Mouse (Mus musculus): ENCODE data around the gene Iqsec3. TPM values are rescaled to one million over a fixed set of nuclear protein-coding genes. Genes with fewer than 3 reads are reported as not detected.
A peak's percentile ranks its signal among the peaks of the same experiment; 100 is the strongest.

Iqsec3 gene
- polyA plus RNA-seq, 1 experiment from 2014 or later = 0.22 TPM

DNA sequence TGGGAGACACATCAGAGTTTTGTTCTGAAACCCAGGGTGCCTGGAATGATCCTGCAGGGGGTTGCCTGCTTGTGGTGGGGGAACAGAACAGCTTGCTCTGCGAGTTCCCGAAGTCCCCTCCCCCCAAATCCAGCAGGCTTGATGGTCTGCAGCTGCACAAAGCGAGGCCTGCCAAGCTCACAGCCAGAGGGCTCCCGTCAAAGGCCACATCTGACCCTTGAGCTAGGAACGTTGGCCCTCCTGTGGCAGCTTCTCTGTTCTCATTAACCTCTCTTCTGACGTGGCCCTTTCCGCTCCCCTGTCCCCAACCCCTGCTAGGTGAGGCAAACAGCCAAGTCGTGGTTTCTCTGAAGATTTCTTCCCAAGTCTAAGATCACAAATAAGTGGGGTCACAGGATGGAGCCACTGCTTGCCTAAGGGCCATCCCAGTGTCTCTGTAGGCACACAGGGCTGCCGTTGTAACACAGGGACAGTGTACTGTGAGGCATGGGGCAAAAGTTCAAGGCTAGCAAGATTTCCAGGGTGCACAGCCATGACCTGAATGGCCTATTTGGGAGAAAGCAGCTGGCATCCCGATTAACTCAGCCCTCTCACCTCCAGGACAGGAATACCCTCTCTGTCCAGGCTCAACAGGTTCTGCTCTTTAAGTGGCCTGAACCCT is 143.5 kb downstream of the Iqsec3 start:
- ATAC-seq (ENCODE audit: insufficient number of reproducible peaks, low FRiP score, low TSS enrichment, low read depth) = no peak

DNA sequence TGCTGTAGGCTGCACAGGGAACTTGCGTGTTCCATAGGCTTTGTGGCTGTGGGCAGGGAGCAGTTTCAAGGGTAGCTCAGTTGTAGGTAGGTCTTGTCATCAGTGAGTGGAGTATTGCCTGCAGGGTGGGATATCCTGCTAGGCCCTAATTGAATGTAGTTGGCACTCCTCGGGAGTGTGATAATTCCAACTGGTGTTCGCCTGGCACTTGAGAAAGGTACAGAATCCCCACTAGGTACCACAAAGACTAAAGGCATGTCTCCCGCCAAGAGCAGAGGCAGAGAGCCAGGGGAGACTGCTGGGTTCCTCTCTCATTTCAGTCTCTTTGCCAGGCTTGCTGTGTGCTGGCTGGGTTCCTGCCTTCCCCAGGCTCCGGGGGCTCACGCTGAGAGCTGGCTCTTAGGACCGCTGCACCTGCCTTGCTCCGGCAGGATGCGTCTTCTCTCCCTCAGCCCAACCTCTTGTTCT is 145.0 kb downstream of the Iqsec3 start:
- no peaks in the 10 kb centered on the region for H3K27me3 ChIP-seq
- H3K4me2 ChIP-seq = no peak overlapping the region
- H3K4me3 ChIP-seq = no peak overlapping the region
- H3K36me3 ChIP-seq = no peaks in the 10 kb centered on the region
- H3K9me3 ChIP-seq = no peaks in the 10 kb centered on the region
- no peak overlapping the region for H3K27ac ChIP-seq
- H3K9ac ChIP-seq = no peak overlapping the region
- 55% methylated on average over 9 of the region's 9 CpGs for WGBS
- H3K4me1 ChIP-seq = peaks cover 21% of the 10 kb centered on the region
- ATAC-seq (ENCODE audit: insufficient number of reproducible peaks, low FRiP score, low TSS enrichment, low read depth) = no peak

More for the DNA sequence above, 143.5 kb downstream of the Iqsec3 start:
- no peak overlapping the region for H3K4me2 ChIP-seq
- no peak overlapping the region for H3K4me3 ChIP-seq
- H3K9me3 ChIP-seq = no peaks in the 10 kb centered on the region
- no peaks in the 10 kb centered on the region for H3K27me3 ChIP-seq
- peaks cover 21% of the 10 kb centered on the region for H3K4me1 ChIP-seq
- no peaks in the 10 kb centered on the region for H3K36me3 ChIP-seq
- no peak overlapping the region for H3K27ac ChIP-seq
- no peak overlapping the region for H3K9ac ChIP-seq
- 18% methylated on average over 10 of the region's 10 CpGs for WGBS

DNA sequence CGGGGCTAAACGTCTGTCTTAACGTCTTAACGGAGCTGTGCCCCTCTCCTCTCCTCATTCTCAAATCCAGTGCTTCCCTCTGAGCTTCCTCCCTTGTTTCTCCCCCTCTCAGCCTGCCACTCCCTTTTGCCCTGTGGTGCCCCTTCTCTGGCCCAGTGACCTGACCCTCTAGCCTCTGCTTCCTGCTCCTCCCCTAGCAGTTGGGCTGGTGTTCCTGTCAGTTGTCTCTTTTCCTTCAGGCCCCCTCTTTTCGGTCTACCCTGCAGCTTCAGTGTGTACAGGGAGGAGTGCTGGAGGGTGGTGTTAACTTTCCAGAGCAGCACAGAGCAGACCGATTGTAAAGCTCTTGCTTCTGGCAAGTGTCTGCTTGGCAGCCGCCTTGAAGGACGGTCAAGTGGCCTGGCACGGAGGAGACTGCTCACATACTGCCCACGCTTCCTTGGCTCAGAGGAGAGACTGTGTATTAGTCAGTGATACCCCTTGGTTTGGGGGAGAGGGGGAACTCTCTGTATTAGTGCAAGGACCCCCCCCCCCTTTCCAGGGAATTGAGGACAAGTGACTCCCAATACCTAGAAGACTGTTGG is 146.9 kb downstream of the Iqsec3 start:
- Histone ChIP-seq H3K36me3 (no peaks in the 10 kb centered on the region), H3K27me3 (no peaks in the 10 kb centered on the region), H3K9ac (no peak overlapping the region), H3K9me3 (no peaks in the 10 kb centered on the region), H3K4me2 (no peak overlapping the region), H3K4me1 (peaks cover 21% of the 10 kb centered on the region), H3K4me3 (no peak overlapping the region), H3K27ac (no peak overlapping the region)
- WGBS = 36% methylated on average over 10 of the region's 10 CpGs
- no peak for ATAC-seq (ENCODE audit: insufficient number of reproducible peaks, low FRiP score, low TSS enrichment, low read depth)

DNA sequence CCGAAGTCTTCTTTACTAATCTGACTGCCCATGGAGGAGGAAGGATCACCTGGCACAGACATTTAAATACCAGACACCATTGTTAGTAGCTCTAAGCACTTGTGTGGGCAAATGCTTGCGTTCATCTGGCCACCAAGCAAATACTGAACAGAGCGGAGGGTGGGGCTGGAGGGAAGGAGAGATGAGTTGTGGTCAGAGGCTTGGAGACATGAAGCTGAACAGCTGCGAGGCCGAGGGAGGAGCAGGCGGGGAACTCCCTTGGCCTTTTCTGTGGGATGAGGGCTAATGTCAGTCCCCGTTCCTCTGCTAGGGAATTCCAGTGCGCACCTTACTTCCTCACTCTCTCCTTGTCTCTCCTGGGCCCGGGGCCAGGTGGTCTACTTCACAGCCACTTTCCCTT is 147.7 kb downstream of the Iqsec3 start:
- WGBS = 66% methylated on average over 9 of the region's 9 CpGs
- no peaks in the 10 kb centered on the region for H3K27me3 ChIP-seq
- no peak overlapping the region for H3K4me3 ChIP-seq
- H3K9me3 ChIP-seq = no peaks in the 10 kb centered on the region
- H3K36me3 ChIP-seq = no peaks in the 10 kb centered on the region
- H3K27ac ChIP-seq = no peak overlapping the region
- H3K4me1 ChIP-seq = peaks cover 21% of the 10 kb centered on the region
- 0 out of 2 replicates have a peak, but pooled peaks have one; percentile 22 for ATAC-seq (ENCODE audit: insufficient number of reproducible peaks, low FRiP score, low TSS enrichment, low read depth)
- no peak overlapping the region for H3K4me2 ChIP-seq
- no peak overlapping the region for H3K9ac ChIP-seq

DNA sequence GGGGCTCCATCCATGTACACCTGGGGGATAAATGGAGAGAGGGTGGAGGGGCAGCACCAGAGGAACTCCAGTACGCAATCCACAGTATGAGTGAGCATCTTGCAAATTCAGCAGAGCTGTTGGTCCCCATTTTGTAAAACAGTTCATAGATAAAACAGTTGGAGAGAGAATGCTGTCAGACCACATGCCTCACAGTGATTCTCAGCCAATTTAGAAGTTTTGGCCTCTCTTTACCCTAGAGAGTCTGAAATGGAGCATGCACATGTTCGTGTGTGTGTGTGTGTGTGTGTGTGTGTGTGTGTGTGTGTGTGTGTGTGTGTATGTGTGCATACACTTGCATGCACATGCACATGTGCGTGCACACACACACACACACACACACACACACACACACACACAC is 148.2 kb downstream of the Iqsec3 start:
- Histone ChIP-seq H3K4me3 (no peak overlapping the region), H3K4me2 (no peak overlapping the region), H3K36me3 (no peaks in the 10 kb centered on the region), H3K9me3 (no peaks in the 10 kb centered on the region), H3K27me3 (no peaks in the 10 kb centered on the region), H3K27ac (no peak overlapping the region), H3K9ac (no peak overlapping the region), H3K4me1 (peaks cover 21% of the 10 kb centered on the region)
- ATAC-seq (ENCODE audit: insufficient number of reproducible peaks, low FRiP score, low TSS enrichment, low read depth) = no peak
- WGBS = 65% methylated on average over 2 of the region's 3 CpGs

Small RNAs within 50 kb of the gene (microRNA-seq; reads per million reads assigned to microRNA genes)
- not detected for gene Gm24855

Other genes starting within 250 kb of the Iqsec3 start
- gene Usp18, start 227.8 kb downstream of the Iqsec3 start, polyA plus RNA-seq (2015; fragmentation: Nextera tagmentation; extraction: Ambion mirVana) = 1.7 and 2.0 TPM in 2 replicates
- gene Slc6a13, start 173.5 kb downstream of the Iqsec3 start, polyA plus RNA-seq (2015; fragmentation: Nextera tagmentation; extraction: Ambion mirVana) = 2.3 and 4.6 TPM in 2 replicates
- 0.28 TPM in 1 of 2 replicates, not detected in the other for gene Slc6a12, start 130.6 kb downstream of the Iqsec3 start, polyA plus RNA-seq (2015; fragmentation: Nextera tagmentation; extraction: Ambion mirVana)
- gene A2m, start 161.7 kb upstream of the Iqsec3 start, polyA plus RNA-seq (2015; fragmentation: Nextera tagmentation; extraction: Ambion mirVana) = 1.5 and 2.6 TPM in 2 replicates

All from limb, embryonic 15.5 days (tissue).